Mouse (Mus musculus) stomach, embryonic 16.5 days (tissue): ENCODE data around the gene Sept11. TPM values are rescaled to one million over a fixed set of nuclear protein-coding genes. Genes with fewer than 3 reads are reported as not detected.

ENCODE experiments used
- ATAC-seq: fragments of 200-750 bp; cut with Nextera tagmentation; 2 replicates; pipeline ENCODE4 v1.8.0; 2017; ENCODE audit warnings: moderate number of reproducible peaks, moderate TSS enrichment; ENCODE audit not compliant: insufficient read depth, low FRiP score
- H3K27ac ChIP-seq: fragments of 300-500 bp; sonication (generic); 2 replicates; pipeline ENCODE4 v1.5.1; 2014; ENCODE audit warnings: low read length
- H3K27me3 ChIP-seq: fragments of 300-500 bp; sonication (generic); 2 replicates; pipeline ENCODE4 v1.6.1; 2014; ENCODE audit warnings: low read length, control low read depth, mixed read lengths; ENCODE audit not compliant: control insufficient read depth, insufficient read depth
- H3K36me3 ChIP-seq: fragments of 300-500 bp; sonication (generic); 2 replicates; pipeline ENCODE4 v1.6.1; 2014; ENCODE audit warnings: low read length; ENCODE audit not compliant: control insufficient read depth, insufficient read depth
- H3K4me1 ChIP-seq: fragments of 300-500 bp; sonication (generic); 2 replicates; pipeline ENCODE4 v1.6.1; 2014; ENCODE audit warnings: low read length, control low read depth, mixed read lengths; ENCODE audit not compliant: control insufficient read depth, insufficient read depth
- H3K4me2 ChIP-seq: fragments of 300-500 bp; sonication (generic); 2 replicates; pipeline ENCODE4 v1.6.1; 2014; ENCODE audit warnings: low read depth, low read length, mixed read lengths
- H3K4me3 ChIP-seq: fragments of 300-500 bp; sonication (generic); replicated peaks from 2 replicates; pipeline ENCODE4 v1.5.1; 2014; ENCODE audit warnings: mild to moderate bottlenecking, low read length
- H3K9ac ChIP-seq: fragments of 300-500 bp; sonication (generic); 2 replicates; pipeline ENCODE4 v1.6.1; 2014; ENCODE audit warnings: low read length
- H3K9me3 ChIP-seq: fragments of 300-500 bp; sonication (generic); replicated peaks from 2 replicates; pipeline ENCODE4 v1.6.1; 2016; ENCODE audit warnings: low read length, control low read depth; ENCODE audit not compliant: control insufficient read depth
- WGBS: fragments of 180-500 bp; shearing (Covaris S2); extraction: QIAGEN DNeasy Blood & Tissue Kit; methylation state at CpG from one replicate; pipeline ENCODE4 v1.1.7; 2014; 5-methylcytosine and 5-hydroxymethylcytosine counted together
- polyA plus RNA-seq: library from polyadenylated mRNA; unstranded; fragments of >200 nt; fragmentation: Nextera tagmentation; extraction: Ambion mirVana; gene quantifications from 2 replicates; pipeline ENCODE4 v1.2.1, GENCODE M21; 2015

Sept11 gene
- 134 and 146 TPM in 2 replicates for polyA plus RNA-seq

GRCm38 (mm10) chr5:93092857-93093622, at the start of gene Sept11:
Sept11 (plus strand) TSS chr5:93093437.
- Histone ChIP-seq H3K36me3 (no peaks in the 10 kb centered on the region), H3K4me1 (peaks cover 44% of the 10 kb centered on the region), H3K27ac (peak within 1 kb of the TSS; percentile 94), H3K9me3 (no peaks in the 10 kb centered on the region), H3K4me2 (peak within 1 kb of the TSS; percentile 96), H3K27me3 (no peaks in the 10 kb centered on the region), H3K9ac (peak within 1 kb of the TSS; percentile 94), H3K4me3 (peak within 1 kb of the TSS; percentile 85)
- WGBS, result under 1% methylated on average over 63 of the region's 63 CpGs
- ATAC-seq, result peak; percentile 92

- WGBS, result 4% methylated on average over 68 of the region's 69 CpGs
- H3K9me3 ChIP-seq, result no peaks in the 10 kb centered on the region
- peak overlapping the region; percentile 64 for H3K9ac ChIP-seq
- H3K36me3 ChIP-seq, result no peaks in the 10 kb centered on the region
- H3K27ac ChIP-seq, result peak overlapping the region; percentile 49; the same call in 1 of the 2 replicates
- H3K27me3 ChIP-seq, result peaks cover 31% of the 10 kb centered on the region
- H3K4me2 ChIP-seq, result peak overlapping the region; percentile 66
- peaks cover 15% of the 10 kb centered on the region for H3K4me1 ChIP-seq
- no peak for ATAC-seq
- peak overlapping the region; percentile 62 for H3K4me3 ChIP-seq
Observed at GRCm38 (mm10) chr5:93043688-93044583, 49.3 kb upstream of the Sept11 start.

GRCm38 (mm10) chr5:93044584-93045370, 48.5 kb upstream of the Sept11 start, which contains the start of gene Sowahb:
Sowahb (minus strand) TSS chr5:93045022.
- Histone ChIP-seq H3K4me1 (peaks cover 15% of the 10 kb centered on the region), H3K9me3 (no peaks in the 10 kb centered on the region), H3K27ac (peak within 1 kb of the TSS; percentile 49; the same call in 1 of the 2 replicates), H3K4me2 (peak within 1 kb of the TSS; percentile 66), H3K36me3 (no peaks in the 10 kb centered on the region), H3K27me3 (peaks cover 31% of the 10 kb centered on the region), H3K9ac (peak within 1 kb of the TSS; percentile 64), H3K4me3 (peak within 1 kb of the TSS; percentile 62)
- ATAC-seq, result peak; percentile 93
- under 1% methylated on average over 68 of the region's 68 CpGs for WGBS

GRCm38 (mm10) chr5:93045371-93045714, 47.9 kb upstream of the Sept11 start:
- Histone ChIP-seq H3K27me3 (peaks cover 31% of the 10 kb centered on the region), H3K4me1 (peaks cover 15% of the 10 kb centered on the region), H3K4me2 (peak overlapping the region; percentile 66), H3K27ac (no peak overlapping the region), H3K9me3 (no peaks in the 10 kb centered on the region), H3K4me3 (peak overlapping the region; percentile 62), H3K36me3 (no peaks in the 10 kb centered on the region), H3K9ac (peak overlapping the region; percentile 64)
- no peak for ATAC-seq
- WGBS, result 2% methylated on average over 19 of the region's 19 CpGs

- H3K4me2 ChIP-seq, result no peak overlapping the region
- no peaks in the 10 kb centered on the region for H3K9me3 ChIP-seq
- H3K4me1 ChIP-seq, result peaks cover 15% of the 10 kb centered on the region
- no peak overlapping the region for H3K4me3 ChIP-seq
- no peaks in the 10 kb centered on the region for H3K36me3 ChIP-seq
- no peak for ATAC-seq
- peaks cover 31% of the 10 kb centered on the region for H3K27me3 ChIP-seq
- 52% methylated on average over 5 of the region's 5 CpGs for WGBS
- no peak overlapping the region for H3K27ac ChIP-seq
- H3K9ac ChIP-seq, result no peak overlapping the region
Observed at GRCm38 (mm10) chr5:93046306-93046845, 46.9 kb upstream of the Sept11 start.

GRCm38 (mm10) chr5:93048481-93049240, 44.6 kb upstream of the Sept11 start:
- Histone ChIP-seq H3K36me3 (no peaks in the 10 kb centered on the region), H3K27ac (no peak overlapping the region), H3K4me1 (peaks cover 15% of the 10 kb centered on the region), H3K27me3 (peaks cover 22% of the 10 kb centered on the region), H3K9ac (no peak overlapping the region), H3K9me3 (no peaks in the 10 kb centered on the region), H3K4me2 (no peak overlapping the region), H3K4me3 (no peak overlapping the region)
- 63% methylated on average over 13 of the region's 13 CpGs for whole genome bisulfite sequencing
- ATAC-seq, result no peak

- no peak overlapping the region for H3K4me2 ChIP-seq
- WGBS, result 67% methylated on average over 1 of the region's 1 CpGs
- no peak for ATAC-seq
Observed at GRCm38 (mm10) chr5:93049971-93050370, 43.3 kb upstream of the Sept11 start.

GRCm38 (mm10) chr5:93051041-93051440, 42.2 kb upstream of the Sept11 start:
- no peak overlapping the region for H3K9ac ChIP-seq
- 38% methylated on average over 5 of the region's 5 CpGs for WGBS
- no peaks in the 10 kb centered on the region for H3K9me3 ChIP-seq
- no peak overlapping the region for H3K4me3 ChIP-seq
- no peak for ATAC-seq
- H3K27me3 ChIP-seq, result peaks cover 7% of the 10 kb centered on the region; the same call in 1 of the 2 replicates
- H3K4me2 ChIP-seq, result no peak overlapping the region
- H3K36me3 ChIP-seq, result no peaks in the 10 kb centered on the region
- H3K27ac ChIP-seq, result no peak overlapping the region
- H3K4me1 ChIP-seq, result no peaks in the 10 kb centered on the region

More at GRCm38 (mm10) chr5:93049971-93050370, 43.3 kb upstream of the Sept11 start:
- H3K27ac ChIP-seq, result no peak overlapping the region
- no peaks in the 10 kb centered on the region for H3K9me3 ChIP-seq
- 0 out of 2 replicates have a peak, but pooled peaks cover 5% of the 10 kb centered on the region for H3K4me1 ChIP-seq
- H3K36me3 ChIP-seq, result no peaks in the 10 kb centered on the region
- peaks cover 12% of the 10 kb centered on the region for H3K27me3 ChIP-seq
- no peak overlapping the region for H3K4me3 ChIP-seq
- H3K9ac ChIP-seq, result no peak overlapping the region
